20 mouse cellular contexts compared by ENCODE assay signal in the genomic region with DNA sequence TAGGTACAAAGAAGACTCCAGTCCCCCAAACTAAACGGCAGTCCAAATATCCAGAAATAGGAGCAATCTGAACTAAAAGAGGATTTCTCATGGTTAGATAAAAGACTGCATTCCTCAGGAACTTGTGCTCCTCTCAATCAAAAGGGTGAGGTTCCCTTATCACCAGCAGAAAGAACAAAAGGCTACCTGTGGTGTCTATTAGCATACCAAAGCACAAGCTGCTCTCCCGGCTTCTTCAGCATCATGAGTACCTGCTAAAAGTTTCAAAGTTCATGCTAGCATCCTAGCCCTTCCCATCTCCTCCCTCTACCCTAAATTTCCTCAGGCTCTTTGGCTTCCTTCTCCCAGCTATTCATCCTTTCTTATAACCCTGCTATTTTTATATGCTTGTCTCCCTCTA.
"Had no signal": no experiment of that assay in that cellular context is flagged by ENCODE, and none has a peak within 500 bp of the region (broad histone marks: within the 10 kb centered on the region; RNA-seq: fewer than 3 reads in every experiment).

No protein-coding gene starts in this region.

- H3K4me1 ChIP-seq: midbrain, embryonic 10.5 days; midbrain, embryonic 12.5 days; neural tube, embryonic 13.5 days; neural tube, embryonic 15.5 days; stomach, embryonic 15.5 days had no signal

- H3K27ac ChIP-seq: midbrain, embryonic 10.5 days; midbrain, embryonic 12.5 days; neural tube, embryonic 13.5 days; neural tube, embryonic 15.5 days; stomach, embryonic 15.5 days; stomach, postnatal 0 days had no signal

- H3K9ac ChIP-seq: liver, postnatal 0 days; lung, embryonic 14.5 days; midbrain, embryonic 12.5 days; neural tube, embryonic 13.5 days; neural tube, embryonic 15.5 days; stomach, embryonic 15.5 days had no signal

- H3K36me3 ChIP-seq: midbrain, embryonic 10.5 days; midbrain, embryonic 12.5 days; neural tube, embryonic 13.5 days; neural tube, embryonic 15.5 days; stomach, embryonic 15.5 days had no signal

- H3K9me3 ChIP-seq: midbrain, embryonic 12.5 days; neural tube, embryonic 13.5 days; neural tube, embryonic 15.5 days; stomach, embryonic 15.5 days had no signal

- H3K4me3 ChIP-seq: midbrain, embryonic 10.5 days; midbrain, embryonic 12.5 days; myocyte; neural tube, embryonic 13.5 days; neural tube, embryonic 15.5 days; stomach, embryonic 15.5 days had no signal

- H3K27me3 ChIP-seq: neural tube, embryonic 15.5 days; stomach, embryonic 15.5 days had no signal

- DNase-seq: liver, postnatal 0 days; lung, embryonic 14.5 days; lung, postnatal 10 days; lung, postnatal 4 days; midbrain, embryonic 14.5 days; retina, postnatal 1 day; right cerebral cortex, adult 18-20 months; right cerebral cortex, postnatal 25 days; right cerebral cortex, postnatal 4 days; spleen, adult 18-20 months; thymus, adult 2 months; thymus, postnatal 25 days; thymus, postnatal 4 days had no signal
